Mouse (Mus musculus): Measurements from ENCODE around the gene Gm8882. TPM values are rescaled to one million over a fixed set of nuclear protein-coding genes. Genes with fewer than 3 reads are reported as not detected.

Gene Gm8882
- 1 to 10 TPM in 1 of 2 experiments, not detected in 1; 6.5 TPM for polyA plus RNA-seq (2017; shearing (Covaris generic))

GRCm38 (mm10) chr6:132364034-132364433 lies at the start of gene Gm8882:
Gene Gm8882 (minus strand): TSS chr6:132364134.

GRCm38 (mm10) chr6:132314657-132315056 lies 49.3 kb downstream of the Gm8882 start, which contains the start of gene Prpmp5:
Gene Prpmp5 (minus strand): TSS chr6:132314757.

Other genes starting within 250 kb of the Gm8882 start
- 1 to 10 TPM in 1 of 2 experiments, not detected in 1; 4.5 TPM for gene Prb1, start 153.6 kb downstream of the Gm8882 start, polyA plus RNA-seq (2017; shearing (Covaris generic))
- gene Prpmp5, start 49.4 kb downstream of the Gm8882 start, polyA plus RNA-seq (2017; shearing (Covaris generic)) = 10 to 100 TPM in 1 of 2 experiments, under 1 TPM in 1; 0.78 to 29.0 TPM
- gene Prh1, start 205.7 kb upstream of the Gm8882 start, polyA plus RNA-seq (2017; shearing (Covaris generic)) = not detected
- gene Prp2, start 231.8 kb upstream of the Gm8882 start, polyA plus RNA-seq (2017; shearing (Covaris generic)) = not detected